8 mouse cellular contexts compared by ENCODE assay signal in genomic region chr14:21848166-21849154, GRCm38 (mm10). TPM values are rescaled to one million over a fixed set of nuclear protein-coding genes. Genes with fewer than 3 reads are reported as not detected.
DNase-seq lines count a peak whose midpoint lies in the region; ATAC-seq and TF ChIP-seq lines count a peak whose summit lies in the region.

Comtd1 (minus strand) TSS chr14:21848977.

- peak within 1 kb of the TSS; percentile 69 for H3K27ac ChIP-seq in forebrain, embryonic 13.5 days
- peak within 1 kb of the TSS; percentile 77 for H3K27ac ChIP-seq in liver, postnatal 0 days (ENCODE audit: low read depth)
- peak within 1 kb of the TSS; percentile 39 for H3K27ac ChIP-seq in neural tube, embryonic 14.5 days (ENCODE audit: low read depth, low read length)

- TF ChIP-seq CTCF in E14TG2a.4 (conservative IDR thresholded peaks at IDR 0.05; ENCODE audit: low read length), result peak; percentile 100
- TF ChIP-seq CTCF in liver, postnatal 0 days (IDR thresholded peaks at IDR 0.05; ENCODE audit: low read depth), result peak; percentile 100

- TF ChIP-seq EP300 in liver, postnatal 0 days (IDR thresholded peaks at IDR 0.05; ENCODE audit: low read depth), result no peak

- ATAC-seq in forebrain, embryonic 13.5 days, result peak; percentile 84
- peak; percentile 95 for ATAC-seq in liver, postnatal 0 days
- ATAC-seq in neural tube, embryonic 14.5 days (ENCODE audit: low read depth), result peak; percentile 81

- H3K4me2 ChIP-seq in forebrain, embryonic 13.5 days, result peak within 1 kb of the TSS; percentile 100
- H3K4me2 ChIP-seq in liver, postnatal 0 days (ENCODE audit: low read depth, low read length), result peak within 1 kb of the TSS; percentile 98
- H3K4me2 ChIP-seq in neural tube, embryonic 14.5 days (ENCODE audit: low read depth, low read length), result peak within 1 kb of the TSS; percentile 80

- peak within 1 kb of the TSS; percentile 79 for H3K9ac ChIP-seq in forebrain, embryonic 13.5 days
- peak within 1 kb of the TSS; percentile 70 for H3K9ac ChIP-seq in liver, postnatal 0 days (replicated peaks)
- peak within 1 kb of the TSS; percentile 66 for H3K9ac ChIP-seq in neural tube, embryonic 14.5 days (replicated peaks; ENCODE audit: low read depth, low read length)

- WGBS in forebrain, embryonic 13.5 days, result 1% methylated on average over 51 of the region's 51 CpGs
- WGBS in large intestine, adult 2 months, result under 1% methylated on average over 51 of the region's 51 CpGs
- under 1% methylated on average over 51 of the region's 51 CpGs for WGBS in liver, postnatal 0 days (ENCODE audit: insufficient replicate concordance)
- under 1% methylated on average over 50 of the region's 51 CpGs for whole genome bisulfite sequencing in neural tube, embryonic 14.5 days

- H3K4me1 ChIP-seq in E14TG2a.4 (replicated peaks; ENCODE audit: low read depth, low read length), result peaks cover 76% of the 10 kb centered on the region
- peaks cover 18% of the 10 kb centered on the region for H3K4me1 ChIP-seq in forebrain, embryonic 13.5 days
- peaks cover 52% of the 10 kb centered on the region for H3K4me1 ChIP-seq in liver, postnatal 0 days (ENCODE audit: insufficient read depth)
- H3K4me1 ChIP-seq in neural tube, embryonic 14.5 days (ENCODE audit: control insufficient read depth, insufficient read depth, low read length), result peaks cover 18% of the 10 kb centered on the region

- H3K9me3 ChIP-seq in E14TG2a.4 (ENCODE audit: low read length), result no peaks in the 10 kb centered on the region
- H3K9me3 ChIP-seq in forebrain, embryonic 13.5 days (replicated peaks), result no peaks in the 10 kb centered on the region
- no peaks in the 10 kb centered on the region for H3K9me3 ChIP-seq in liver, postnatal 0 days (ENCODE audit: low read length)
- H3K9me3 ChIP-seq in neural tube, embryonic 14.5 days (ENCODE audit: control insufficient read depth, low read length), result no peaks in the 10 kb centered on the region

- H3K36me3 ChIP-seq in E14TG2a.4 (ENCODE audit: insufficient read depth, low read length), result peaks cover 37% of the 10 kb centered on the region
- H3K36me3 ChIP-seq in forebrain, embryonic 13.5 days (ENCODE audit: poor library complexity, severe bottlenecking), result peaks cover 33% of the 10 kb centered on the region
- peaks cover 27% of the 10 kb centered on the region for H3K36me3 ChIP-seq in liver, postnatal 0 days (replicated peaks; ENCODE audit: insufficient read depth, low read length)
- peaks cover 23% of the 10 kb centered on the region for H3K36me3 ChIP-seq in neural tube, embryonic 14.5 days (ENCODE audit: control insufficient read depth, insufficient read depth, low read length)

- intact Hi-C loops in heart, postnatal 10 days (cut with DNase I), result loop anchor here (1.0 to 10.0 kb wide), 3 partner anchors 36 to 724 kb away; partner anchors contain the start of genes Dusp13 and Samd8

- peak within 1 kb of the TSS; percentile 96 for H3K4me3 ChIP-seq in E14TG2a.4 (replicated peaks; ENCODE audit: low read length)
- peak within 1 kb of the TSS; percentile 62 for H3K4me3 ChIP-seq in forebrain, embryonic 13.5 days
- H3K4me3 ChIP-seq in liver, postnatal 0 days (ENCODE audit: low read depth, low read length), result peak within 1 kb of the TSS; percentile 71
- peak within 1 kb of the TSS; percentile 64 for H3K4me3 ChIP-seq in neural tube, embryonic 14.5 days (ENCODE audit: low read depth, low read length)

- peaks cover 11% of the 10 kb centered on the region for H3K27me3 ChIP-seq in E14TG2a.4 (ENCODE audit: insufficient read depth, low read length)
- H3K27me3 ChIP-seq in forebrain, embryonic 13.5 days, result no peaks in the 10 kb centered on the region
- H3K27me3 ChIP-seq in liver, postnatal 0 days (ENCODE audit: insufficient read depth, low read length), result no peaks in the 10 kb centered on the region
- no peaks in the 10 kb centered on the region for H3K27me3 ChIP-seq in neural tube, embryonic 14.5 days (ENCODE audit: control insufficient read depth, insufficient read depth, low read length)

- peak; percentile 95 for DNase-seq in c-Kit-positive CD71-positive TER-119-positive erythroid progenitor cells, embryonic 14.5 days (ENCODE audit: low spot score)
- DNase-seq in heart, postnatal 10 days, result peak; percentile 96 to 98
- DNase-seq in large intestine, adult 2 months (ENCODE audit: low read depth, low spot score), result no peak
- DNase-seq in liver, postnatal 0 days, result peak; percentile 97
- peak; percentile 96 for DNase-seq in testis, postnatal 10 days (ENCODE audit: low spot score)

RNA-seq across cellular contexts. Expression of gene Comtd1, which starts in this region (rescaled TPM):
- polyA plus RNA-seq in forebrain, embryonic 13.5 days (2015; fragmentation: Nextera tagmentation; extraction: Ambion mirVana), result 17.5 and 19.9 TPM in 2 replicates
- total RNA-seq in heart, postnatal 10 days (2021), result 10 to 100 TPM in 1 of 2 experiments, 1 to 10 TPM in 1; 8.8 to 10.3 TPM
- polyA plus RNA-seq in large intestine, adult 2 months (2012; rRNA removed), result 53.3 and 71.5 TPM in 2 replicates
- polyA plus RNA-seq in liver, postnatal 0 days (2015; fragmentation: Nextera tagmentation; extraction: Ambion mirVana), result 14.2 TPM in 2 replicates
- 38.6 and 55.0 TPM in 2 replicates for polyA plus RNA-seq in neural tube, embryonic 14.5 days (2014; fragmentation: Nextera tagmentation; extraction: Ambion mirVana)
